Mouse (Mus musculus) CH12.LX (cell line): ENCODE results near the gene Fam171a1. TPM values are rescaled to one million over a fixed set of nuclear protein-coding genes. Genes with fewer than 3 reads are reported as not detected.

Source experiments
- DNase-seq: peaks from one replicate; pipeline ENCODE4 v3.0.0-alpha.2; 2013; ENCODE audit errors: extremely low read depth
- H3K27ac ChIP-seq: 2 replicates; pipeline ENCODE4 v1.5.1; 2012; ENCODE audit warnings: low read depth, mild to moderate bottlenecking, control low read depth, moderate library complexity; ENCODE audit not compliant: insufficient read depth
- H3K27me3 ChIP-seq: replicated peaks from 2 replicates; pipeline ENCODE3; 2012; ENCODE audit warnings: inconsistent platforms
- H3K36me3 ChIP-seq, 2 experiments: replicated peaks in 1 of 2; 2 replicates each; pipeline versions ENCODE3 to v1.6.1; 2012; ENCODE audit warnings: inconsistent platforms in 1 of 2, low read length in 1 of 2, mild to moderate bottlenecking in 1 of 2, mixed read lengths in 1 of 2, moderate library complexity in 1 of 2; ENCODE audit not compliant: control insufficient read depth in 1 of 2, insufficient read depth in 1 of 2
- H3K4me1 ChIP-seq, 2 experiments: 2 replicates each; pipeline ENCODE4 v1.6.1; 2012; ENCODE audit warnings: inconsistent platforms in 1 of 2, moderate library complexity in 1 of 2; ENCODE audit not compliant: insufficient read depth in 2 of 2, control insufficient read depth in 1 of 2
- H3K4me2 ChIP-seq: 2 replicates; pipeline ENCODE4 v1.6.1; 2012; ENCODE audit warnings: low read depth, mild to moderate bottlenecking, control low read depth; ENCODE audit not compliant: poor library complexity, insufficient read depth, severe bottlenecking
- H3K4me3 ChIP-seq, 3 experiments: fragments of 150-350 bp in 1 of 3; sonication (generic) in 1 of 3; replicated peaks in 1 of 3; 2 replicates each; pipeline versions ENCODE3 to v1.5.1; 2011 to 2012; ENCODE audit warnings: low read depth in 2 of 3, low read length in 2 of 3, mild to moderate bottlenecking in 2 of 3, moderate library complexity in 2 of 3, control low read depth in 1 of 3, improper control_type of control experiment in 1 of 3, inconsistent platforms in 1 of 3, mixed read lengths in 1 of 3; ENCODE audit not compliant: poor library complexity in 1 of 3
- H3K79me2 ChIP-seq: replicated peaks from 2 replicates; pipeline ENCODE4 v1.6.1; 2012; ENCODE audit warnings: mild to moderate bottlenecking, moderate library complexity; ENCODE audit not compliant: control insufficient read depth, poor library complexity, insufficient read depth, severe bottlenecking; ENCODE audit errors: extremely low read depth
- H3K9ac ChIP-seq: 2 replicates; pipeline ENCODE4 v1.6.1; 2012; ENCODE audit warnings: low read depth, mild to moderate bottlenecking, control low read depth, moderate library complexity; ENCODE audit not compliant: insufficient read depth
- H3K9me3 ChIP-seq: replicated peaks from 2 replicates; pipeline ENCODE3; 2012; ENCODE audit warnings: low read length, inconsistent platforms, mixed read lengths
- CHD2 ChIP-seq: IDR thresholded peaks from 2 replicates; pipeline ENCODE4 v1.6.1; 2011; ENCODE audit warnings: low read length, improper control_type of control experiment
- EP300 ChIP-seq: IDR thresholded peaks from 2 replicates; pipeline ENCODE4 v1.6.1; 2011; ENCODE audit warnings: low read length, improper control_type of control experiment
- JUN ChIP-seq: IDR thresholded peaks from 2 replicates; pipeline ENCODE4 v1.6.1; 2011; ENCODE audit warnings: low read depth, mild to moderate bottlenecking, low read length, improper control_type of control experiment, moderate library complexity; ENCODE audit not compliant: insufficient read depth
- MAFK ChIP-seq: IDR thresholded peaks from 2 replicates; pipeline ENCODE4 v1.6.1; 2011; ENCODE audit warnings: low read length, improper control_type of control experiment; ENCODE audit not compliant: insufficient replicate concordance
- MAZ ChIP-seq: IDR thresholded peaks from 2 replicates; pipeline ENCODE4 v1.6.1; 2012; ENCODE audit warnings: low read depth, mild to moderate bottlenecking, inconsistent platforms, low read length, improper control_type of control experiment, moderate library complexity
- PAX5 ChIP-seq: IDR thresholded peaks from 2 replicates; pipeline ENCODE4 v1.6.1; 2012; ENCODE audit warnings: low read length, inconsistent platforms, mixed read lengths
- TCF12 ChIP-seq: IDR thresholded peaks from 2 replicates; pipeline ENCODE4 v1.6.1; 2014; ENCODE audit warnings: low read depth, mild to moderate bottlenecking, inconsistent platforms, low read length, improper control_type of control experiment
- USF1 ChIP-seq: IDR thresholded peaks from 2 replicates; pipeline ENCODE4 v1.6.1; 2014; ENCODE audit warnings: low read depth, mild to moderate bottlenecking, inconsistent platforms, low read length, improper control_type of control experiment
- USF2 ChIP-seq: conservative IDR thresholded peaks from 2 replicates; pipeline ENCODE4 v1.6.1; 2011; ENCODE audit warnings: low read depth, low read length, improper control_type of control experiment
- ZC3H11A ChIP-seq: IDR thresholded peaks from 2 replicates; pipeline ENCODE4 v1.6.1; 2012; ENCODE audit warnings: low read depth, mild to moderate bottlenecking, inconsistent platforms, low read length, improper control_type of control experiment
- ZKSCAN1 ChIP-seq: IDR thresholded peaks from 2 replicates; pipeline ENCODE4 v1.6.1; 2012; ENCODE audit warnings: low read depth, inconsistent platforms, low read length, improper control_type of control experiment, borderline replicate concordance
- dilution Hi-C: fragments of 300-500 bp; cut with MboI; formaldehyde crosslinking; loops from 2 replicates; pipeline ENCODE4 v1.14.3; 2020; ENCODE audit warnings: low sequenced_read_pairs; ENCODE audit not compliant: extremely low pct_unique_long_range_greater_than_20kb, extremely low pct_ligation_motif_present
- in situ Hi-C: fragments of 300-500 bp; cut with MboI; formaldehyde crosslinking; loops from 3 replicates; pipeline ENCODE4 v1.14.3; 2019; ENCODE audit warnings: low sequenced_read_pairs, low pct_ligation_motif_present, low pct_unique_long_range_greater_than_20kb, mixed read lengths
- polyA plus RNA-seq: library from polyadenylated mRNA; unstranded; fragments of >175 nt; gene quantifications from 2 replicates; pipeline ENCODE4 v1.2.1, GENCODE M21; 2012; ENCODE audit warnings: low read depth; ENCODE audit not compliant: insufficient read length
- total RNA-seq, 2 experiments: library from RNA; depleted of rRNA; stranded (reverse); fragments of 300-350 nt in 1 of 2; fragments of >200 nt in 1 of 2; gene quantifications; 2 replicates each; pipeline ENCODE4 v1.2.3; 2012 to 2014

Fam171a1 gene
- total and polyA plus RNA-seq, 3 experiments = 0.59 to 3.2 (median 1.8) TPM

DNA sequence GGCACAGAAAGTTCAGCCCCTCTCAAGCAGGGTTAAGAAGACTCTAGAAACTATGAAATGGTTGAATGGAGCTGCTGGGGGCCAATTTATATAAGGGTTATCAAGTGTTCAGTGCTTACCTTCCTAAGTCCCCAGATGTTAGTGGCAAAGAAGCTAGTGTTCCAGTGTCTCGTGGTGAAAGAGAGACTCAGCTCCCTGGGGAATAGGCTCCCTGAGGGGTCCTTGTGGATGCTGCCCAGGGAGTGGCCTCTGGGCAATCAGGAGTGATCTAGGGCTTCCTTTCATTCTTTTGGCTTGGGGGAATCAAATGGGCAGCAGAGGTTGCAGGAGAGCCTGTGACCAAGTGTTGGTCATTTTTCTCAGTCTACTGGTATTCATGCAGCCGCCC, 21.3 kb downstream of the Fam171a1 start:
- H3K4me3 ChIP-seq = no peak overlapping the region
- H3K9me3 ChIP-seq = no peaks in the 10 kb centered on the region
- H3K79me2 ChIP-seq = no peaks in the 10 kb centered on the region
- dilution Hi-C loops = no loop called here
- no peak for DNase-seq
- H3K27ac ChIP-seq = no peak overlapping the region
- TF ChIP-seq CHD2 (no peak), EP300 (no peak), TCF12 (no peak)
- H3K9ac ChIP-seq = no peak overlapping the region
- in situ Hi-C loops = no loop called here
- no peak overlapping the region for H3K4me2 ChIP-seq
- H3K27me3 ChIP-seq = no peaks in the 10 kb centered on the region
- no peaks in the 10 kb centered on the region for H3K36me3 ChIP-seq
- H3K4me1 ChIP-seq = no peaks in the 10 kb centered on the region

- Histone ChIP-seq H3K27me3 (no peaks in the 10 kb centered on the region), H3K4me3 (no peak overlapping the region), H3K9ac (no peak overlapping the region), H3K27ac (no peak overlapping the region), H3K79me2 (no peaks in the 10 kb centered on the region), H3K9me3 (no peaks in the 10 kb centered on the region), H3K36me3 (no peaks in the 10 kb centered on the region), H3K4me1 (peaks cover 0 to 3% of the 10 kb centered on the region in 2 experiments; a peak in 1 of 4 replicates), H3K4me2 (no peak overlapping the region)
- no peak for DNase-seq
- no peak for TF ChIP-seq ZKSCAN1
- TF ChIP-seq JUN = no peak
- in situ Hi-C loops (no loop called here), dilution Hi-C loops (no loop called here)
Observed at GRCm38 (mm10) chr2:3138308-3138707, 24.3 kb downstream of the Fam171a1 start.

DNA sequence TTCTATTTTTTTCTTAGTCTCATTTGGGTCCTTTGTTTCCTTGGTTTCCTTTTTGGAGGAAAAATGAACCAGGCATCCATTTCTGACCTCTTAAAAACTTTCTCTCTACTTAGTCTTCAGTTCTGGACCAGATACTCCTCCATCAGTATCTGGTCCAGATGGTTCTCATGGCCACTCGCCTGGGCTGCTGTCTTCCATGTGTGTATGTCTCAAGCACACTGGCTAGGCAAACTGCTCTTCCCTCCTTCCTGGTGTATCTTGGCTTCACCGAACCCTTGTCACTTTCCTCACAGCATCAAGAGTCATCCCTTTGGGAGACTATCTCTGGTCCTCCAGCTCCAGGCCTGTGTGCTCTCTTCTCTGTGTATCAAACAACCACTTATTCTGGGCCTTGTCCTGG, 25.0 kb downstream of the Fam171a1 start:
- H3K36me3 ChIP-seq = no peaks in the 10 kb centered on the region
- no peaks in the 10 kb centered on the region for H3K27me3 ChIP-seq
- H3K79me2 ChIP-seq = no peaks in the 10 kb centered on the region
- no peak for TF ChIP-seq MAZ
- no peak for TF ChIP-seq MAFK
- TF ChIP-seq USF1 = no peak
- no peak for TF ChIP-seq PAX5
- TF ChIP-seq EP300 = no peak
- no peak for TF ChIP-seq USF2
- TF ChIP-seq ZC3H11A = no peak
- TF ChIP-seq, all 38 proteins: peak for 0
- no peaks in the 10 kb centered on the region for H3K9me3 ChIP-seq
- in situ Hi-C loops = no loop called here
- H3K27ac ChIP-seq = no peak overlapping the region
- H3K4me3 ChIP-seq = no peak overlapping the region
- H3K9ac ChIP-seq = no peak overlapping the region
- peaks cover 0 to 3% of the 10 kb centered on the region in 2 experiments; a peak in 1 of 4 replicates for H3K4me1 ChIP-seq
- dilution Hi-C loops = no loop called here
- H3K4me2 ChIP-seq = no peak overlapping the region
- DNase-seq = no peak
